Mouse (Mus musculus) granulocyte monocyte progenitor cell, adult 5-6 weeks (primary cell): ENCODE measurements around the gene Dnali1. TPM values are rescaled to one million over a fixed set of nuclear protein-coding genes. Genes with fewer than 3 reads are reported as not detected.

ENCODE experiments used
- ATAC-seq: replicated peaks from 2 replicates; pipeline ENCODE4 v1.8.0; 2016; ENCODE audit warnings: mild to moderate bottlenecking, moderate TSS enrichment, inconsistent platforms; ENCODE audit not compliant: poor library complexity, severe bottlenecking
- total RNA-seq, 2 experiments: library from RNA; stranded (forward) in 1 of 2; stranded (reverse) in 1 of 2; fragments of 200-712, 200-1000 nt in 1 of 2; fragments of >200 nt in 1 of 2; fragmentation: Nextera tagmentation in 1 of 2; gene quantifications; 2 replicates each; pipeline ENCODE4 v1.2.3; 2014 to 2017

Dnali1 gene
- total RNA-seq, 2 experiments from 2014 or later, result not detected

- no peak for ATAC-seq
These were observed 21.0 kb downstream of the Dnali1 start for GRCm38 (mm10) chr4:125044454-125044853.

- ATAC-seq, result no peak
These were observed 31.2 kb downstream of the Dnali1 start for GRCm38 (mm10) chr4:125034341-125034740.

- ATAC-seq, result peak; percentile 98
These were observed 35.5 kb downstream of the Dnali1 start for GRCm38 (mm10) chr4:125029891-125030614.

GRCm38 (mm10) chr4:125020780-125021538, 44.5 kb downstream of the Dnali1 start:
- peak; percentile 49 for ATAC-seq

- ATAC-seq, result no peak
These were observed 48.1 kb downstream of the Dnali1 start for GRCm38 (mm10) chr4:125017431-125017830.

- ATAC-seq, result peak; percentile 89
These were observed 49.5 kb downstream of the Dnali1 start, which contains the start of gene Gnl2 for GRCm38 (mm10) chr4:125015806-125016635. Gene Gnl2 (plus strand): TSS chr4:125016585.

- no peak for ATAC-seq
These were observed 56.8 kb downstream of the Dnali1 start for GRCm38 (mm10) chr4:125008712-125009111.

GRCm38 (mm10) chr4:125008220-125008619, 57.3 kb downstream of the Dnali1 start:
- no peak for ATAC-seq

- peak; percentile 84 for ATAC-seq
These were observed 58.0 kb downstream of the Dnali1 start for GRCm38 (mm10) chr4:125007460-125007859.

Other genes starting within 250 kb of the Dnali1 start
- gene Yrdc, start 215.0 kb downstream of the Dnali1 start, total RNA-seq (2014; fragmentation: Nextera tagmentation), result 38.1 and 65.5 TPM in 2 replicates
- 18.7 and 29.1 TPM in 2 replicates for gene Yrdc, start 215.0 kb downstream of the Dnali1 start, total RNA-seq (2017)
- 15.0 and 19.4 TPM in 2 replicates for gene 1110065P20Rik, start 214.5 kb downstream of the Dnali1 start, total RNA-seq (2014; fragmentation: Nextera tagmentation)
- 3.1 and 6.7 TPM in 2 replicates for gene 1110065P20Rik, start 214.5 kb downstream of the Dnali1 start, total RNA-seq (2017)
- 1.2 TPM in 1 of 2 replicates, not detected in the other for gene Maneal, start 203.5 kb downstream of the Dnali1 start, total RNA-seq (2014; fragmentation: Nextera tagmentation)
- not detected in 2 replicates for gene Maneal, start 203.5 kb downstream of the Dnali1 start, total RNA-seq (2017)
- not detected in 2 replicates for gene Epha10, start 184.8 kb downstream of the Dnali1 start, total RNA-seq (2014; fragmentation: Nextera tagmentation)
- not detected in 2 replicates for gene Epha10, start 184.8 kb downstream of the Dnali1 start, total RNA-seq (2017)
- 6.9 and 14.1 TPM in 2 replicates for gene 9930104L06Rik, start 128.7 kb downstream of the Dnali1 start, total RNA-seq (2014; fragmentation: Nextera tagmentation)
- 6.3 and 10.5 TPM in 2 replicates for gene 9930104L06Rik, start 128.7 kb downstream of the Dnali1 start, total RNA-seq (2017)
- 59.2 and 97.0 TPM in 2 replicates for gene Cdca8, start 126.4 kb downstream of the Dnali1 start, total RNA-seq (2014; fragmentation: Nextera tagmentation)
- gene Cdca8, start 126.4 kb downstream of the Dnali1 start, total RNA-seq (2017), result 120 and 136 TPM in 2 replicates
- 4.0 TPM in 1 of 2 replicates, not detected in the other for gene Rspo1, start 79.3 kb downstream of the Dnali1 start, total RNA-seq (2014; fragmentation: Nextera tagmentation)
- 0.86 and 1.2 TPM in 2 replicates for gene Rspo1, start 79.3 kb downstream of the Dnali1 start, total RNA-seq (2017)
- gene Gnl2, start 49.1 kb downstream of the Dnali1 start, total RNA-seq (2014; fragmentation: Nextera tagmentation), result 67.9 and 84.5 TPM in 2 replicates
- 161 and 163 TPM in 2 replicates for gene Gnl2, start 49.1 kb downstream of the Dnali1 start, total RNA-seq (2017)
- gene Snip1, start 969 bp upstream of the Dnali1 start, total RNA-seq (2014; fragmentation: Nextera tagmentation), result 23.9 and 28.5 TPM in 2 replicates
- gene Snip1, start 969 bp upstream of the Dnali1 start, total RNA-seq (2017), result 28.5 and 30.5 TPM in 2 replicates
- 53.2 and 99.6 TPM in 2 replicates for gene Meaf6, start 19.4 kb upstream of the Dnali1 start, total RNA-seq (2014; fragmentation: Nextera tagmentation)
- 42.4 and 52.9 TPM in 2 replicates for gene Meaf6, start 19.4 kb upstream of the Dnali1 start, total RNA-seq (2017)
- gene Zc3h12a, start 62.1 kb upstream of the Dnali1 start, total RNA-seq (2014; fragmentation: Nextera tagmentation), result 11.4 and 12.1 TPM in 2 replicates
- gene Zc3h12a, start 62.1 kb upstream of the Dnali1 start, total RNA-seq (2017), result 2.6 and 2.8 TPM in 2 replicates